Mouse (Mus musculus) lung, adult 2 months (tissue): ENCODE results near the gene Foxa3.

ENCODE experiments used
- CTCF ChIP-seq: fragments of 200-500 bp; IDR thresholded peaks from 2 replicates; pipeline ENCODE4 v1.5.1; 2011; ENCODE audit warnings: mild to moderate bottlenecking, low read length, control low read depth; ENCODE audit not compliant: insufficient read depth
- POLR2A ChIP-seq: fragments of 200-500 bp; IDR thresholded peaks from 2 replicates; pipeline ENCODE4 v1.6.1; 2011; ENCODE audit warnings: low read depth, mild to moderate bottlenecking, control low read depth, low read length, borderline replicate concordance; ENCODE audit errors: extremely low read depth

DNA sequence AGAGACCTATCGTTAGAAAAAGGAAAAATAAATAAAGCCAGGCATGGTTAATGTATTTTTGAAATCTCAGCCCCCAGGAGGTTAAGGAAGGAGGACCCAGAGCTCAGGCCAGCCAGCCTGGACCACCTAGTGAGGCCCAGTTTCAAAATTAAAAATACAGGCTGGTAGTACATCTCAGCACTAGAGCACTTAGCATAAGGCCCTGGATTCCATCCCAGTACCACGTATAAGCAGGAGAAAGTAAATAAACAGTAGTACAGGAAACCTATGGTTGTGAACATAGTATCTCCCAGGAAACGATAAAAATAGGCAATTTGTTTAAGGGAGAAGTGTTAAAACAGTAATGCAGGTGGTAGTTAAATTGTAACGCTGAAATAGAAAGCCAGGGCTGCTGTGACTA, 21.2 kb downstream of the Foxa3 start:
- TF ChIP-seq POLR2A, result no peak
- no peak for TF ChIP-seq CTCF
